Mouse (Mus musculus): Measurements from ENCODE around the gene Arap2. TPM values are rescaled to one million over a fixed set of nuclear protein-coding genes. Genes with fewer than 3 reads are reported as not detected.
"Not testable (repeated sequence)": the region's sequence is repeated elsewhere in the genome, so short reads cannot be mapped to it uniquely, and the experiment has no call there.

The Arap2 gene
- total and polyA plus RNA-seq, 2 experiments from 2014 or later = 2.1 to 2.2 TPM

DNA sequence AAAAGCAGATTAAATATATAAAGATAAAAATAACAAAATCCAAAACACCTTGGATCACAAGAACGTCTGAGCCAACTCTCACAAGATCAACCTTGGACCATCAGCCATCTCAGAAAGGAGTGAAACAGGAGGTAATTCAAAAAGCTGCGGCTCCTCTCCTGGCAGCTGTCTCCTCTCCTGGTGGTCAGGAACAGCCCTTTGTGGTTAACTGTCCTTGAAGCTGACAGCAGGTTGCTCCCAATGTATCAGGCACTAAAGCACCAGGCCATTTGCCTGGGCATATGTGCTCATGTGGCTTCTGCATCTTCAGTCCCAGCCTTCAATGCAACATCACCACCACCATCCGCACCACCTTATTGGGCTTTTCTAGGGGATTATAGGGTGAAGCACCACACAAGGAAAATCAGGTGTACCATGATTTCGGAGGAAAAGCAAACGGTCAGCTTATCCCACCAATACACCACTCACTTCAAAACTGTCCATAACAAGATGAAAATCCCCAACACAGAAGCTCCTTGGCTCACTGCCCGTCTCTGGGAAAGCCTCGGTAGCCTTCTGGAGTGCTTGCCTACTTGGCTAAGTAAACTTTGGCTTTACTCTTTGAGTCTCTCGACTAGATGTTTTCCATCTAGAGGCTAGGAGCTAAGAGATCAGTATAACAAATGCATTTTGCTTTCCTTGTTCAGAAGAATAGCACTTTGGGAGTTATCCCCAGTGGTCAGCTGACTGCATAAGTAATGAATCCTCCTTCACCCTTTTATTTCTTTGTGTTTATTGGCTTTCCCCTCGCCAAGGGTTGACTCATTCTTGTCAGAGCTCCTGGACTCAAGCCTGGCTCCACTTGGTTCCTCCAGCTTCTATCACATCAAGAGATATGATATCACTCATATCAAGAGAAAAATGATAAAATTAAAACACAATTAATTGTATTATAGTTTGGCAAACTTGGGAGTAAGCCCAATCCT lies 26.2 kb downstream of the Arap2 start:
- Histone ChIP-seq H3K4me2 (ENCODE audit: low read depth, low read length) (no peak overlapping the region), H3K9me3 (replicated peaks; ENCODE audit: control insufficient read depth, low read length) (no peaks in the 10 kb centered on the region), H3K9ac (replicated peaks; ENCODE audit: low read depth, low read length) (no peak overlapping the region), H3K4me1 (ENCODE audit: control insufficient read depth, insufficient read depth) (no peaks in the 10 kb centered on the region), H3K36me3 (replicated peaks; ENCODE audit: control insufficient read depth, insufficient read depth, low read length) (no peaks in the 10 kb centered on the region), H3K27me3 (ENCODE audit: control insufficient read depth, insufficient read depth, low read length) (no peaks in the 10 kb centered on the region), H3K27ac (ENCODE audit: low read depth) (no peak overlapping the region), H3K4me3 (ENCODE audit: low read depth, low read length) (no peak overlapping the region)
- WGBS = 70% methylated on average over 9 of the region's 9 CpGs
- DNase-seq (ENCODE audit: low spot score) (no peak), ATAC-seq (ENCODE audit: insufficient read depth, low read depth) (no peak)
- TF ChIP-seq CTCF (IDR thresholded peaks at IDR 0.05; ENCODE audit: low read depth) (no peak), EP300 (IDR thresholded peaks at IDR 0.05; ENCODE audit: low read depth) (no peak)

DNA sequence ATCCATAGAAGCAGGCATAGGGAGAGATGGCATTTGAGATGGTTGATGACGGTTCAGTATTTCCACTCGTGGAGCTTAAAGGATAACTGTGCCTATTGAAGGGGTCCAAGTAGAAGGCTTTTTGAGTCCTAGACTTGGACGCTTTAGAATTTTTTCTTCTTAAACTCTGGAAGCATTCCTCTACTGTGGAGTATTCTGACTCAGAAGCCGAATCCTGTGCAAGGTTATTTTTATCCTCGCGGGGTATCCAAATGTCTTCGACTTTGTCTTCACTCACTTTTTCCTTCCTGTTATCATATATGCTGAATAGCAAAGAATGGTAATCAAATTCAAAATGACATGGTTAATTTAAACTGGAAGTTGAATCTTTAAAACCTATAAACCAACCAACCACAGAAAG lies 35.4 kb downstream of the Arap2 start:
- H3K9me3 ChIP-seq (replicated peaks; ENCODE audit: control insufficient read depth, low read length); H3K9ac ChIP-seq (replicated peaks; ENCODE audit: low read depth, low read length); H3K27ac ChIP-seq (ENCODE audit: low read depth); H3K4me2 ChIP-seq (ENCODE audit: low read depth, low read length); H3K4me3 ChIP-seq (ENCODE audit: low read depth, low read length); ATAC-seq (ENCODE audit: insufficient read depth, low read depth); H3K4me1 ChIP-seq (ENCODE audit: control insufficient read depth, insufficient read depth); H3K27me3 ChIP-seq (ENCODE audit: control insufficient read depth, insufficient read depth, low read length); DNase-seq (ENCODE audit: low spot score); H3K36me3 ChIP-seq (replicated peaks; ENCODE audit: control insufficient read depth, insufficient read depth, low read length): not testable (repeated sequence)
- 65% methylated on average over 7 of the region's 7 CpGs for WGBS

DNA sequence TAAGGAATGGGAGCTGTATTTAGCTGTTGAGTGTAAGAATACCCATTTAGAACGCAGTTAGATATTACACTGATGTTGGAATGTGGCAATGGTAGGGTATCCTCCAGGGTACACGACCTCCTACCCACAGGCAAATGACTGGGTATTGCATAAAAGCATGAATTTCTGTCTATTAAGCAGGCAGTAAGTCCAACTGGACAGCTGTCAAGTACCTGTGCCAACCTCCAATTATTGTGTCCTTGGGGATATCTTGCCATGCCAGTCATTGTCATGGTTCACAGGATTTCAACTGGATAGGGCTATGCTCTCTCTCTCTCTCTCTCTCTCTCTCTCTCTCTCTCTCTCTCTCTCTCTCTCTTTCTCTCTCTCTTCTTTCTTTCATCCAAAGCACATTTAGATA lies 40.4 kb downstream of the Arap2 start:
- ATAC-seq (ENCODE audit: insufficient read depth, low read depth) = no peak
- H3K9ac ChIP-seq (replicated peaks; ENCODE audit: low read depth, low read length) = no peak overlapping the region

DNA sequence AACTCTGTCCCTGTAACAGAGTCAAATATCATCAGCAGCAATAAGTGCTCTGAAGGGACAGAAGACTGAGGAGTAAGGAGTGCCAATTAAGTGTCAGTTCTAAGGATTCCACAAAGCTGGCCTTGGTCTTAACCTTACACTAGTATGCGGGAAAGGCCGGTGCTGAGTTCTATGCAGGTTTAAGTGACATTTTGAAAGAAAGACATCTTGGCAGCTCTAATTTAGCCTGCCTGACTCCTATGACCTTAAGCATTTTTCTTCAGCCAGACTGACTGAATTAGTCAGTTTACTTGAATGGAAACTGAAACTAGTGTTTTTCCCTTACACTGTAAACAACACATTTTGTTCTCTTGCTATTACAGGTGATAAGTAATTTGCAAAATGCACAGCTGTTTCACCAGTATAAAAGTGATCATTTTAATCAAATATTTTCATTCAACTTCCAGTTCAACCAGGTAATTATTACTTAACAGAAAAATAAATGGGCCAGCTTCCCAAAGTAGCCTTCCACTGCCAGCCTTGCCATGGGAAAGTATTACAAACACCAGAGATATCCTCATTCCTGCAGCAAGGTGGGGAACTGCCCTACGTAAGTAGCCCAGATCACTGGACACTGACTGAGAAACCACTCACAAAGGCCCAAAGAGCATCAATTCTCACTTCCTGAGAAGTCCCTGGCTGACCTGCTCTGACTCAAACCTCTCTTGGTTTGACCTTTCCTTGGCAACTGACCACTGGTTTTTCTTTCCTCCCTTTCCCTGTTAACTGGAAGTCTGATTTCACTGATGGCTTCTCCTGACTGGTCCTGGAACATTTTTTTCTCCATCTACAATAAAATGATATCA lies 42.5 kb downstream of the Arap2 start:
- Histone ChIP-seq H3K9me3 (replicated peaks; ENCODE audit: control insufficient read depth, low read length) (no peaks in the 10 kb centered on the region), H3K36me3 (replicated peaks; ENCODE audit: control insufficient read depth, insufficient read depth, low read length) (no peaks in the 10 kb centered on the region), H3K27me3 (ENCODE audit: control insufficient read depth, insufficient read depth, low read length) (no peaks in the 10 kb centered on the region), H3K4me1 (ENCODE audit: control insufficient read depth, insufficient read depth) (no peaks in the 10 kb centered on the region), H3K27ac (ENCODE audit: low read depth) (no peak overlapping the region), H3K9ac (replicated peaks; ENCODE audit: low read depth, low read length) (no peak overlapping the region), H3K4me3 (ENCODE audit: low read depth, low read length) (no peak overlapping the region), H3K4me2 (ENCODE audit: low read depth, low read length) (no peak overlapping the region)
- WGBS = 80% methylated on average over 3 of the region's 3 CpGs
- DNase-seq (ENCODE audit: low spot score) = no peak
- ATAC-seq (ENCODE audit: insufficient read depth, low read depth) = no peak
- TF ChIP-seq CTCF (IDR thresholded peaks at IDR 0.05; ENCODE audit: low read depth) = no peak
- TF ChIP-seq EP300 (IDR thresholded peaks at IDR 0.05; ENCODE audit: low read depth) = no peak

More for the DNA sequence above, 40.4 kb downstream of the Arap2 start:
- H3K9me3 ChIP-seq (replicated peaks; ENCODE audit: control insufficient read depth, low read length) = no peaks in the 10 kb centered on the region
- 67% methylated on average over 2 of the region's 2 CpGs for WGBS
- H3K4me1 ChIP-seq (ENCODE audit: control insufficient read depth, insufficient read depth) = no peaks in the 10 kb centered on the region
- H3K4me3 ChIP-seq (ENCODE audit: low read depth, low read length) = no peak overlapping the region
- no peaks in the 10 kb centered on the region for H3K27me3 ChIP-seq (ENCODE audit: control insufficient read depth, insufficient read depth, low read length)
- no peak overlapping the region for H3K4me2 ChIP-seq (ENCODE audit: low read depth, low read length)
- DNase-seq (ENCODE audit: low spot score) = no peak
- H3K27ac ChIP-seq (ENCODE audit: low read depth) = no peak overlapping the region
- H3K36me3 ChIP-seq (replicated peaks; ENCODE audit: control insufficient read depth, insufficient read depth, low read length) = no peaks in the 10 kb centered on the region
- TF ChIP-seq CTCF (IDR thresholded peaks at IDR 0.05; ENCODE audit: low read depth) (no peak), EP300 (IDR thresholded peaks at IDR 0.05; ENCODE audit: low read depth) (no peak)

DNA sequence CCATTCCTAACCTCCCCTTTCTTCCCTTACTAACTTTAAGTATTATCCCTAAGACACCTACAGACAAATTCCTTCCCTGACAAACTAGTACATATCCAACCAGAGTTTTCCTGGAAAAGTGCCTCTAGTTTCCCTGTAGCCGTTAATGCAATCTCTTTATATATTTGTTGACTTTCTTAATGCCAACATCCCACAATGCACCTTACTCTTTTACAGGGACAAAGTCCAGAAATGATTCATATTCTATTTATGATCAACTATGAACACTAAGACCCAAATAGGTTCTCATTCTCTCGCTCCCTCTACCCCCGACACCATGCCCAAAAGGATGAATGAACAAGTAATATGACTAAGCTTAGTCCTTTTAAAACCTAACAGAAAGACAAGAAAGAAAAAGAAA lies 49.5 kb downstream of the Arap2 start:
- WGBS = 81% methylated on average over 3 of the region's 3 CpGs
- Histone ChIP-seq H3K4me1 (ENCODE audit: control insufficient read depth, insufficient read depth) (no peaks in the 10 kb centered on the region), H3K9me3 (replicated peaks; ENCODE audit: control insufficient read depth, low read length) (no peaks in the 10 kb centered on the region), H3K27me3 (ENCODE audit: control insufficient read depth, insufficient read depth, low read length) (no peaks in the 10 kb centered on the region), H3K9ac (replicated peaks; ENCODE audit: low read depth, low read length) (no peak overlapping the region), H3K36me3 (replicated peaks; ENCODE audit: control insufficient read depth, insufficient read depth, low read length) (no peaks in the 10 kb centered on the region), H3K4me2 (ENCODE audit: low read depth, low read length) (no peak overlapping the region), H3K4me3 (ENCODE audit: low read depth, low read length) (no peak overlapping the region), H3K27ac (ENCODE audit: low read depth) (no peak overlapping the region)
- DNase-seq (ENCODE audit: low spot score) (no peak), ATAC-seq (ENCODE audit: insufficient read depth, low read depth) (no peak)
- TF ChIP-seq CTCF (IDR thresholded peaks at IDR 0.05; ENCODE audit: low read depth) (no peak), EP300 (IDR thresholded peaks at IDR 0.05; ENCODE audit: low read depth) (no peak)
